Mouse (Mus musculus) MEL-GATA-1-ER (cell line): ENCODE results near the gene Mfsd6.

Experiments used
- DNase-seq: peaks from one replicate; pipeline ENCODE4 v3.0.0-alpha.2; 2012; ENCODE audit warnings: low read depth; ENCODE audit errors: extremely low read depth

The Mfsd6 gene

GRCm38 (mm10) chr1:52640736-52641135 is 86.5 kb downstream of the Mfsd6 start:
- DNase-seq, result no peak

- no peak for DNase-seq
Measured at GRCm38 (mm10) chr1:52640266-52640665, 87.0 kb downstream of the Mfsd6 start.

GRCm38 (mm10) chr1:52639090-52639489 is 88.2 kb downstream of the Mfsd6 start:
- no peak for DNase-seq

GRCm38 (mm10) chr1:52638101-52638500 is 89.2 kb downstream of the Mfsd6 start:
- no peak for DNase-seq

- no peak for DNase-seq
Measured at GRCm38 (mm10) chr1:52635932-52636331, 91.3 kb downstream of the Mfsd6 start.

- no peak for DNase-seq
Measured at GRCm38 (mm10) chr1:52634251-52634650, 93.0 kb downstream of the Mfsd6 start.

GRCm38 (mm10) chr1:52631570-52631969 is 95.7 kb downstream of the Mfsd6 start:
- no peak for DNase-seq

- peak; percentile 52 for DNase-seq
Measured at GRCm38 (mm10) chr1:52630937-52631299, 96.3 kb downstream of the Mfsd6 start.

GRCm38 (mm10) chr1:52630248-52630936 is 96.9 kb downstream of the Mfsd6 start, which contains the start of gene Nemp2:
TSS of gene Nemp2 (plus strand) at chr1:52630703.
- DNase-seq, result peak; percentile 78

GRCm38 (mm10) chr1:52620442-52620841 is 106.8 kb downstream of the Mfsd6 start:
- no peak for DNase-seq

GRCm38 (mm10) chr1:52618217-52618616 is 109.0 kb downstream of the Mfsd6 start:
- DNase-seq, result no peak

GRCm38 (mm10) chr1:52608486-52608885 is 118.8 kb downstream of the Mfsd6 start:
- DNase-seq, result no peak

- no peak for DNase-seq
Measured at GRCm38 (mm10) chr1:52607700-52608099, 119.6 kb downstream of the Mfsd6 start.
